Mouse (Mus musculus): ENCODE results near the gene Mcidas.
"Not testable (repeated sequence)": the region's sequence is repeated elsewhere in the genome, so short reads cannot be mapped to it uniquely, and the experiment has no call there.

Gene Mcidas

DNA sequence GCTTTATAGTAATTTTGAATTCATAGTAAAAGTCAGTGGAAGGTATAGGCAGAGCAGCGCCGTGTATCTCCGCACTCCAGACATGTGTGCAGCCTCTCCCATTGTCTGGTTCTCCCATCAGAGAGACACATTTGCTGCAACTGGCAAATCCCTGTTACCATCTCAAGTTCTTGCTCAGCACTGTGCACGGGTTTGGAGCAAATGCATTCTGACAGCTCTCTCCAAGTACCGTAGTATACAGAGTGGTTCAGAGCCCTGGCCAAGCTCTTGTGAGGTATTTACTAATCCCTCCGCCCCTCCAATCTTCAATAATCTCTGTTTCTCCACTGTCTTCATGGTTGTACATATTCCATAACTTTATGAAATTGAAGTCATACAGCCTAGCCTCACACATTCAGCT, 19.0 kb downstream of the Mcidas start:
- DNase-seq (ENCODE audit: low read depth in 1 of 2, low spot score in 2 of 2) = no peak

- DNase-seq (ENCODE audit: low read depth in 1 of 2, low spot score in 2 of 2) = not testable (repeated sequence)
Observed at GRCm38 (mm10) chr13:113013174-113013953, 19.7 kb downstream of the Mcidas start.

DNA sequence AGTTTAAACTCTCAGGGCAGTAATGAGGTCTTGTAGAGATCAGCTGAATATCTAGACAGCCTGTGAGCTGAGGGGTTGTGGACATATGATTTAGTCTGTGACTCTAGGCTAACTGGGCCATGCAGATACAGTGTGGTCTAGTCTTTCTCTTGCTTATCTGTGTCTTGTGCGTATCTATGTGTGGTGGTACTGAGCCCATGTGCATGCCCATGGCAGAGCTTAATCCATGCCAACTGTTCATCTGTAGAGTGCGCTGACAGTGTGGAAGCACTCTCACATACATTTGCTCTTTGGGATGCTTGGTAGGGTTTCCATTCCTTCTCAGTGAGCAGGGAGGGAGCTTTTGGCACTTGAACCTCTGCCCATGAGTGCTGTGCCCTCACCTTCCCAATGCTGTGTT, 27.9 kb downstream of the Mcidas start:
- no peak for DNase-seq (ENCODE audit: low read depth in 1 of 2, low spot score in 2 of 2)

DNA sequence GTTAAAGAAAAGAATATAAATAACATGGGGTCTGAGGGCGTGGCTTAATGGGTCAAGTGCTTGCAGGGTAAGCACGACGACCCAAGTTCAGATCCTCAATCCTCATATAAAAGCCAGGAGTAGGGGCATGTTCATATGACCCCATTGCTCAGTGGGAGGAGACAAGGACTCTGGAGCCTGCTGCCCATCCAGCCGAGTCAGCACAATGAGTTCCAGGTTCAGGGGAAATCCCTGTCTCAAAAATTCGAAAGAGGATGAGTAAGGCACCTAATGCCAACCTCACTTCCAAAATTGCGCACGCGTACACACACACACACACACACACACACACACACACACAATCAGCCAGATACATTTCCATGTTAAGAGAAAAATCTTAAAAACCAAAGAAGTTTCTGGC, 28.8 kb downstream of the Mcidas start:
- DNase-seq (ENCODE audit: low read depth in 1 of 2, low spot score in 2 of 2) = no peak

- no peak for DNase-seq (ENCODE audit: low read depth in 1 of 2, low spot score in 2 of 2)
Observed at GRCm38 (mm10) chr13:113023274-113024143, 29.9 kb downstream of the Mcidas start.

- no peak for DNase-seq (ENCODE audit: low read depth in 1 of 2, low spot score in 2 of 2)
Observed at GRCm38 (mm10) chr13:113031351-113031750, 37.7 kb downstream of the Mcidas start.

GRCm38 (mm10) chr13:113031792-113032571, 38.3 kb downstream of the Mcidas start:
- no peak for DNase-seq (ENCODE audit: low read depth in 1 of 2, low spot score in 2 of 2)

DNA sequence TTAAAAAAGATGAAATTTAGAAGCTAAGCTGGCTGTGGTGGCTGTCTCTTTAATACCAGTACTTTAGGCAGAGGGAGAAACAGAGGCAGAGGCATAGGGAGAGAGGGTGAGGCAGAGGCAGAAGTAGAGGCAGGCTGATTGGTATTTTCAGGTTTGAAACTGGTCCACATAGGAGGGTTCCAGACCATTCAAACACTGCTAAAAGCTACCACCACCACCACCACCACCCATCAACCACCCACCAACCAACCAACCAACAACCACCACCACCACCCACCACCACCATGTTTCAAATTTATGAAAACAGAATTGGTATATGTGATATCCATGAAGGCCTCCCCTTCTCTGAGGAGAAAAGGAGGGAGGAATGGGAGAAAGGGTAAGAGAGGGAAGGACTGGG, 39.2 kb downstream of the Mcidas start:
- no peak for DNase-seq (ENCODE audit: low read depth in 1 of 2, low spot score in 2 of 2)

GRCm38 (mm10) chr13:113034271-113034886, 40.7 kb downstream of the Mcidas start:
- no peak for DNase-seq (ENCODE audit: low read depth in 1 of 2, low spot score in 2 of 2)

DNA sequence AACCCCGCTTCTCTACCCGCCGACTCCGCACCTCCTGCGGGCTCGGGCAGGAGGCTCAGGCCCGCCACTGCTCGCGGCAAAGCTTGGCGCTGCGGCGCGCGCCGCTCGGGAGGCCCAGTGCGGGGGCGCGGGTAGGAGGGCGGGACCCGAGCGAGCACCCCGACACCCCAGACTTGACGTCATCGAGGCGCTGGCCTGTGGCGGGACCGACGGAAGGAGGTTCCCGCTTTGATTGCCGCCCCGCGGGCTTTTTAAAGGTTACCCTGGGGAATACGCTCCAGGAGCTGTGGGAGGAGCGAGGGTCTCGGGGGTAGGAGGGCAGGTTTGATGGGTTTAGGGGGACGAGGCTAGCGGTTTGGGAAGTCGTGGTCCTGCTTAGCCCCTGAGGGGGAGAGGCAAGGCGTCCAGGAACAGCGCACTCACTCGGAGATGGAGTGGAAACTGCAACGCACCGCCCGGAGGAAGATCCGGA, 41.3 kb downstream of the Mcidas start, which contains the start of gene Cdc20b:
Cdc20b (plus strand) TSS at position 162 of the 472 bp plus-strand sequence.
- peak in 1 of 2 experiments; percentile 10 for DNase-seq (ENCODE audit: low read depth in 1 of 2, low spot score in 2 of 2)

DNA sequence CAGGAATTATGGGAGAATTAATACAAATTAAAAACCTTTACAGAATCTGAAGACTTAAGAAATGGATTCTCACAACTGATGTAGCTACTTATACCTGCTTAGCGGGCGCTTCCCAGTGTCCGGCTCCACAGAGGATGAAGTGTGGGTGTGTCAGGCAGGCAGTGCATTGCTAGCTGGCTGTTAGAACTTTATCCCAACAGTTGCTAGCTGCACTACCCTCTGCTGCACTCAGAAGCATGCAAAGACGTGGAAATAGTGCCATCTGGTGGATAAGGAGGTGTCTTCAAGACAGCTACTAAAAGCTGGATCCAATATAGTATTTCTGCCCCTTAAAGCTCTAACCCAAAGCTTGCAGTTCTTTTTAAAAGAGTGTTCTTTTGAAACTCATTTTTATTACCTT, 42.2 kb downstream of the Mcidas start:
- DNase-seq (ENCODE audit: low read depth in 1 of 2, low spot score in 2 of 2) = peak; percentile 18 to 22

DNA sequence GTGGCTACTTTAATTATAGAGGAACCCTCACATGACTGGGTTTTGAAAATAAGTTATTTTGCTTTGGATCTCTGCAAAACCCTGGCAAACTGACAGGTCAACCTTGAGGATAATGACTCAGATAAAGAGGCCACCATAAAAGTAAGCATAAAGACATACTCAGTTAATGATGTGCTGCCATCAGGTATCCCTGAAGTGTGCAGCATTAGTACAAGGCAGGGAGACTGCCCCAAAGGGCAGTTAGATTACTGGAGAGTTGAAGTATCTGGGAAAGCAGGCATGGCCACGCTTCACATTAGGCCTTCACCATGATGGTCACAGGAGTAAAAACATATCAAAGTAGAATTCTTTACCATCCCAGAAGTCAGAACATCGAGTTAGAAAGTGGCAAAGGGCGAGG, 51.2 kb downstream of the Mcidas start:
- no peak for DNase-seq (ENCODE audit: low read depth in 1 of 2, low spot score in 2 of 2)

DNA sequence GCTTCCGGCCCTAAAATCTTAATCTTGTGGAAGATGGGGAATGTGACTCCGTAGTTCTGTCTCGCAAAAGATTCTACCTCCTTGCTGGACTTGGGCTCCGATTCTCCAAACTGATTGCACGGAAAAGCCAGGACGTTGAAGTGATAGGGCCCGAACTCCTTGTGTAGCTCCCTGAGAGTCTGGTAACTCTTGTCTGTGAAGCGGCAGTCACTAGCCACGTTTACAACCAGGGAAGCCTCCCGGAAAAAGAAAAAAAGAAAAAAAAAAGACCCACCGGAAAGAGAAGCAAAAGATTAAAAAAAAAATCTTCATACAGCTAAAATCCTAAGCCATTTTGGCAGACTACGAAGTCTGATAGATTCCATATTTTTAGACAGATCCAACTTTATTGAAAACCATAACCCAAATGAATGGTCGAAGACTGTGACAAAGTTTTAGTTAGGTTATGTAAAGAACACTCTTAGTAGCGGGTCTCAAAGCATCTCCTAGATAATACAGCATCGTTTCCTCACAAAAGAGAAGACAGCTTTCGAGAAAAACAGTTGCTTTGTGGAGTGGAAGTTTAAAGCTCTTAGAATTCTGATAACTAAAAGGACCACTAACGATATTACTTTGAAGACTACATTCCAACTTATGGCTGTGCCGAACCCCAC, 51.9 kb downstream of the Mcidas start:
- DNase-seq (ENCODE audit: low read depth in 1 of 2, low spot score in 2 of 2) = no peak

DNA sequence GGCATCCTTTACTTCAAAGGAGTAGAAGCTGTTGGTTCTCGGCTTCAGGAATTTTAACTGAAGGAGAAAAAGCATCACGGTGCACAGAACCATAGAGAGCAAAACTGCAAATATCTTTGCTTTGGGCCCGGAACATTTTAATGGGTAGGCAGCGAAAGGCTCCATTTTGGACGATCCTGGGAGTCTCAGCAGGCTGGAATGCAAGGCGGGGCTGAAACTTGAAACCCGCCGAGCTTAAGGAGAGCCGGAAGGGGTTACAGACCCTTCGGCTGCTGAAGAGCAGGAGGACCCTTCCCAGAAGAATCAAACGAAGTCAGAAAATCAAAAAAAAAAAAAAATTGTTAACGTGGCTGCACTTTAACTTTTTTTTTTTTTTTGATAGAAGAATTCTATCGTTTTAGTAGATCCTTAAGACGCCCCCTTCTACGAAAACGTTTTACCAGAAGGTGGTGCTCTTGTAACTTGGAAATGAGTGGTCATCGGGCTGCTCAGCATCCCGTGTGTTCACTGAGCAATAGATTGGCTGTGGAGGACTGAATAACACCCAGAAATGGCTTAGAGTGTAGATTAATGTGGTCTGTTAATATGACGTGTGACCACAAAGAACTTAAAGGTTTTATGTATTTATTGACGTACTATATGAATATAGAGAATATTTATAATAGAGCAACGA, 52.7 kb downstream of the Mcidas start, which contains the start of gene Gpx8:
Gpx8 (minus strand) TSS at position 200 of the 673 bp plus-strand sequence.
- DNase-seq (ENCODE audit: low read depth in 1 of 2, low spot score in 2 of 2) = no peak

DNA sequence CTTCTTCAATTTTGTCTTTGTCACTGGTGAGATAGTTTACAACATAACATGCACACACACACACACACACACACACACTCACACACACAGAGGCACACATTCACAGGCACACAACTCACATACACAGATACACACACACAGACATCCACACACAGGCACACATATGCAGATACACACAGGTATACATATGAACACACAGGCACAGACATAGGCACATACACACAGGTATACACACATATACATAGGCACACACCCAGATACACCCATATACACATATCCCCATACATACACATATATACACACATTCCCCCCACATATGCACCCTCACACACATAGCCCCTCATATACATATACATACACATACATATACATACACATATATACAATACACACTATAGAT, 53.4 kb downstream of the Mcidas start:
- DNase-seq (ENCODE audit: low read depth in 1 of 2, low spot score in 2 of 2) = no peak

- no peak for DNase-seq (ENCODE audit: low read depth in 1 of 2, low spot score in 2 of 2)
Observed at GRCm38 (mm10) chr13:113047647-113048046, 54.0 kb downstream of the Mcidas start.
